Mouse (Mus musculus): ENCODE measurements around the gene Idua.

The Idua gene

GRCm38 (mm10) chr5:108654444-108654990 is 5.6 kb upstream of the Idua start:
- no peak for DNase-seq (ENCODE audit: low read depth in 1 of 2, low spot score in 2 of 2)

- no peak for DNase-seq (ENCODE audit: low read depth in 1 of 2, low spot score in 2 of 2)
These were observed 4.8 kb upstream of the Idua start for GRCm38 (mm10) chr5:108655381-108655780.

- no peak for DNase-seq (ENCODE audit: low read depth in 1 of 2, low spot score in 2 of 2)
These were observed 4.1 kb upstream of the Idua start for GRCm38 (mm10) chr5:108655891-108656650.

- no peak for DNase-seq (ENCODE audit: low read depth in 1 of 2, low spot score in 2 of 2)
These were observed 2.7 kb upstream of the Idua start for GRCm38 (mm10) chr5:108657406-108657805.

- DNase-seq (ENCODE audit: low read depth in 1 of 2, low spot score in 2 of 2), result no peak
These were observed 1.5 kb upstream of the Idua start for GRCm38 (mm10) chr5:108658611-108659010.

- DNase-seq (ENCODE audit: low read depth in 1 of 2, low spot score in 2 of 2), result peak; percentile 54 to 79
These were observed 619 bp downstream of the Idua start for GRCm38 (mm10) chr5:108660632-108661268.

- DNase-seq (ENCODE audit: low read depth in 1 of 2, low spot score in 2 of 2), result no peak
These were observed 2.6 kb downstream of the Idua start for GRCm38 (mm10) chr5:108662772-108663171.

- no peak for DNase-seq (ENCODE audit: low read depth in 1 of 2, low spot score in 2 of 2)
These were observed 4.9 kb downstream of the Idua start for GRCm38 (mm10) chr5:108665066-108665465.

GRCm38 (mm10) chr5:108667370-108667769 is 7.2 kb downstream of the Idua start:
- no peak for DNase-seq (ENCODE audit: low read depth in 1 of 2, low spot score in 2 of 2)

GRCm38 (mm10) chr5:108668387-108668932 is 8.3 kb downstream of the Idua start:
- no peak for DNase-seq (ENCODE audit: low read depth in 1 of 2, low spot score in 2 of 2)

GRCm38 (mm10) chr5:108668977-108669936 is 9.1 kb downstream of the Idua start, which contains the start of gene Dgkq:
TSS of gene Dgkq (minus strand) at chr5:108669672.
- DNase-seq (ENCODE audit: low read depth in 1 of 2, low spot score in 2 of 2), result peak; percentile 84 to 92

GRCm38 (mm10) chr5:108669986-108670385 is 9.9 kb downstream of the Idua start:
- no peak for DNase-seq (ENCODE audit: low read depth in 1 of 2, low spot score in 2 of 2)

- peak in 1 of 2 experiments; percentile 15 for DNase-seq (ENCODE audit: low read depth in 1 of 2, low spot score in 2 of 2)
These were observed 10.7 kb downstream of the Idua start for GRCm38 (mm10) chr5:108670785-108671184.

- DNase-seq (ENCODE audit: low read depth in 1 of 2, low spot score in 2 of 2), result no peak
These were observed 11.6 kb downstream of the Idua start for GRCm38 (mm10) chr5:108671757-108672156.

- no peak for DNase-seq (ENCODE audit: low read depth in 1 of 2, low spot score in 2 of 2)
These were observed 14.5 kb downstream of the Idua start for GRCm38 (mm10) chr5:108674624-108675023.

- no peak for DNase-seq (ENCODE audit: low read depth in 1 of 2, low spot score in 2 of 2)
These were observed 15.2 kb downstream of the Idua start, which contains the start of gene Slc26a1 for GRCm38 (mm10) chr5:108675251-108675816. TSS of gene Slc26a1 (minus strand) at chr5:108675569.

GRCm38 (mm10) chr5:108676772-108677498 is 16.8 kb downstream of the Idua start:
- DNase-seq (ENCODE audit: low read depth in 1 of 2, low spot score in 2 of 2), result no peak

- DNase-seq (ENCODE audit: low read depth in 1 of 2, low spot score in 2 of 2), result no peak
These were observed 17.6 kb downstream of the Idua start for GRCm38 (mm10) chr5:108677605-108678295.

- no peak for DNase-seq (ENCODE audit: low read depth in 1 of 2, low spot score in 2 of 2)
These were observed 18.2 kb downstream of the Idua start for GRCm38 (mm10) chr5:108678296-108678854.
